Mouse (Mus musculus): Measurements from ENCODE around the gene Rgs1.

DNA sequence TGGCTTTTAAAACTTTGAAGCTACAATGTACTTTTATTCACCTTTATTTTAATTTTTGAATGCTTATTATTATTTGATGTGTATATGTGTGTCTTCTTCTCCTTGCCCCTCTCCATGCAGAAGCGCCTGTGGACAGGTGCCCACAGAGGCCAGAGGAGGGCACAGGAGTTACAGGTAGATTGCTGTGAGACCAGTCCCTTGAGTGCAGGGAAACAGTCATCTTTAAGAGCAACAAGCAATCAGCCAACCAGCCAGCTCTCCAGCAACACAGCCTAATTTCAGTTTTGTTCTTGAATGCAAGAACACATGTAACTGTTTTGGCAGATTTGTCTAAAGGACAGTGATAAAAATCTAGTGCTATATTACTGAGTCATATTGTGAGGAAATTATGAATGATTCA lies 1.7 kb downstream of the Rgs1 start:
- TF ChIP-seq CTCF (conservative IDR thresholded peaks at IDR 0.05; ENCODE audit: low read length) (no peak), NANOG (IDR thresholded peaks at IDR 0.05; ENCODE audit: borderline replicate concordance, low read length) (no peak), POU5F1 (IDR thresholded peaks at IDR 0.05; ENCODE audit: borderline replicate concordance, low read length) (no peak)
